Mouse (Mus musculus) liver, postnatal 0 days (tissue): ENCODE measurements around the gene Gm11037. TPM values are rescaled to one million over a fixed set of nuclear protein-coding genes. Genes with fewer than 3 reads are reported as not detected.

Source experiments
- ATAC-seq: fragments of 200-750 bp; cut with Nextera tagmentation; 2 replicates; pipeline ENCODE4 v1.8.0; 2017; ENCODE audit warnings: mild to moderate bottlenecking, moderate library complexity
- DNase-seq: peaks from one replicate; pipeline ENCODE4 v3.0.0-alpha.2; 2016
- H3K27ac ChIP-seq: fragments of 300-500 bp; sonication (generic); 2 replicates; pipeline ENCODE4 v1.5.1; 2014; ENCODE audit warnings: antibody characterized with exemption, moderate library complexity, mild to moderate bottlenecking, low read depth
- H3K27me3 ChIP-seq: fragments of 300-500 bp; sonication (generic); 2 replicates; pipeline ENCODE4 v1.6.1; 2014; ENCODE audit warnings: low read length, control low read depth, mixed read lengths; ENCODE audit not compliant: insufficient read depth
- H3K36me3 ChIP-seq: fragments of 300-500 bp; sonication (generic); replicated peaks from 2 replicates; pipeline ENCODE4 v1.6.1; 2014; ENCODE audit warnings: mild to moderate bottlenecking, control low read depth, low read length, moderate library complexity, mixed read lengths; ENCODE audit not compliant: insufficient read depth
- H3K4me1 ChIP-seq: fragments of 300-500 bp; sonication (generic); 2 replicates; pipeline ENCODE4 v1.6.1; 2014; ENCODE audit warnings: antibody characterized with exemption, mild to moderate bottlenecking, control low read depth; ENCODE audit not compliant: insufficient read depth
- H3K4me2 ChIP-seq: fragments of 300-500 bp; sonication (generic); 2 replicates; pipeline ENCODE4 v1.6.1; 2014; ENCODE audit warnings: low read depth, mild to moderate bottlenecking, low read length, moderate library complexity, mixed read lengths
- H3K4me3 ChIP-seq: fragments of 300-500 bp; sonication (generic); 2 replicates; pipeline ENCODE4 v1.5.1; 2014; ENCODE audit warnings: low read depth, low read length
- H3K9ac ChIP-seq: fragments of 300-500 bp; sonication (generic); replicated peaks from 2 replicates; pipeline ENCODE4 v1.6.1; 2014; ENCODE audit warnings: mild to moderate bottlenecking, moderate library complexity
- H3K9me3 ChIP-seq: fragments of 300-500 bp; sonication (generic); 2 replicates; pipeline ENCODE4 v1.6.1; 2016; ENCODE audit warnings: mild to moderate bottlenecking, control low read depth, low read length, mixed read lengths
- CTCF ChIP-seq: sonication (generic); IDR thresholded peaks from 2 replicates; pipeline ENCODE4 v1.5.1; 2016; ENCODE audit warnings: antibody characterized with exemption, low read depth
- EP300 ChIP-seq: IDR thresholded peaks from 2 replicates; pipeline ENCODE4 v1.6.1; 2016; ENCODE audit warnings: antibody characterized with exemption, low read depth, mild to moderate bottlenecking
- WGBS: fragments of 180-500 bp; shearing (Covaris S2); extraction: QIAGEN DNeasy Blood & Tissue Kit; methylation state at CpG from one replicate; pipeline ENCODE4 v1.1.7; 2014; ENCODE audit not compliant: insufficient replicate concordance; 5-methylcytosine and 5-hydroxymethylcytosine counted together
- polyA plus RNA-seq: library from polyadenylated mRNA; unstranded; fragments of >200 nt; fragmentation: Nextera tagmentation; extraction: Ambion mirVana; gene quantifications from 2 replicates; pipeline ENCODE4 v1.2.1, GENCODE M21; 2015

Gene Gm11037
- polyA plus RNA-seq, result not detected in 2 replicates

DNA sequence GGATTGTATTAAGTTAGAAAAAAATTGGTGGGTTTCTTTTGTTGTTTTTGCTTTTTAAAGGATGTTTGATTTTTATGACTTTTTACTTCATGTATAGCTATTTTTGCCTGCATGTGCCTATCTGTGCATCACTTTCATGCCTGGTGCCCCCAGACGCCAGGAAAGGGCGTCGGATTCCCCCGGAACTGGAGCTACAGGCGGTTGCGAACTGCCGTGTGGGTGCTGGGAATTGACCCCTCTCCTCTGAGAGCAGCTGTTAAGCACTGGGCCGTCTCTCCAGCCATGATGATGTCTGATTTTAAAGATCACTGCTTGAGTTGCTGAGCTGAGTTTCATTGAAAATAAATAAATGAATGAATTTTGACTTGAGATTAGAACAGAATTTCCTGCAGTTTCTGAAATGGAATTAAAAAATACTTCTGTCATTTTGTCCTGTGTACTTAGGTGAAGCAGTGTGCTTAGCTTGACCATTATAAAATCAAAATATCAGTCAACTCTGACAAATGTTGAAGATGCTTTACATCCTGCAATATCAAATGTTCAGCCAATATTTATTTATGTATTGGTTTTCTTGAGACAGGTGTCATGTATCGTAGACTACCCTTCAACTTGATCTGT lies at the start of gene Gm11037:
TSS of gene Gm11037 (plus strand) at position 568 of the 618 bp plus-strand sequence.
- H3K27me3 ChIP-seq, result no peaks in the 10 kb centered on the region
- peak within 1 kb of the TSS; percentile 22; the same call in 1 of the 2 replicates for H3K27ac ChIP-seq
- no peak for TF ChIP-seq EP300
- H3K4me1 ChIP-seq, result peaks cover 43% of the 10 kb centered on the region
- H3K9me3 ChIP-seq, result no peaks in the 10 kb centered on the region
- no peak within 1 kb of the TSS for H3K4me3 ChIP-seq
- no peaks in the 10 kb centered on the region for H3K36me3 ChIP-seq
- 82% methylated on average over 9 of the region's 9 CpGs for WGBS
- DNase-seq, result no peak
- H3K9ac ChIP-seq, result no peak within 1 kb of the TSS
- H3K4me2 ChIP-seq, result no peak within 1 kb of the TSS
- ATAC-seq, result no peak

DNA sequence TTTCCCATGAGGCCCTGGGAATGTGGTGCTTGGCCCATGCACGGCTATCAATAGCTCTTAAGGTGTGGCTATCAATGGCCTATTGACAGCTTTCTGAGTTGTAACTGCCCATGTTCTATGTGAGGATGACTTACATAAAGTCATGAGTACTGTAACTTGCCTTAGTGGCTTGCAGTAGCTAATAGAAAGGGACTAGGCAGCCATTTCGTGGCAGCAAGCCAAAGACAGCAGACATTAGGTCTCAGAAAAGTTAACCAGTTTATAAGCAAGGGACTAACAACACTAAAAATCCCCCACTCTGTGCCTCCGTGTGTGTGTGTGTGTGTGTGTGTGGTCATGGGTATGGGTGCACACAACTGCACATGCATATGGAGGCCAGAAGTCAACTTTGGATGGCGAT lies 49.1 kb upstream of the Gm11037 start:
- Histone ChIP-seq H3K9me3 (no peaks in the 10 kb centered on the region), H3K9ac (no peak overlapping the region), H3K36me3 (no peaks in the 10 kb centered on the region), H3K4me1 (peaks cover 11% of the 10 kb centered on the region), H3K27ac (no peak overlapping the region), H3K4me3 (no peak overlapping the region), H3K4me2 (no peak overlapping the region), H3K27me3 (no peaks in the 10 kb centered on the region)
- DNase-seq (no peak), ATAC-seq (no peak)
- no peak for TF ChIP-seq CTCF
- TF ChIP-seq EP300, result no peak
- 83% methylated on average over 4 of the region's 4 CpGs for WGBS

DNA sequence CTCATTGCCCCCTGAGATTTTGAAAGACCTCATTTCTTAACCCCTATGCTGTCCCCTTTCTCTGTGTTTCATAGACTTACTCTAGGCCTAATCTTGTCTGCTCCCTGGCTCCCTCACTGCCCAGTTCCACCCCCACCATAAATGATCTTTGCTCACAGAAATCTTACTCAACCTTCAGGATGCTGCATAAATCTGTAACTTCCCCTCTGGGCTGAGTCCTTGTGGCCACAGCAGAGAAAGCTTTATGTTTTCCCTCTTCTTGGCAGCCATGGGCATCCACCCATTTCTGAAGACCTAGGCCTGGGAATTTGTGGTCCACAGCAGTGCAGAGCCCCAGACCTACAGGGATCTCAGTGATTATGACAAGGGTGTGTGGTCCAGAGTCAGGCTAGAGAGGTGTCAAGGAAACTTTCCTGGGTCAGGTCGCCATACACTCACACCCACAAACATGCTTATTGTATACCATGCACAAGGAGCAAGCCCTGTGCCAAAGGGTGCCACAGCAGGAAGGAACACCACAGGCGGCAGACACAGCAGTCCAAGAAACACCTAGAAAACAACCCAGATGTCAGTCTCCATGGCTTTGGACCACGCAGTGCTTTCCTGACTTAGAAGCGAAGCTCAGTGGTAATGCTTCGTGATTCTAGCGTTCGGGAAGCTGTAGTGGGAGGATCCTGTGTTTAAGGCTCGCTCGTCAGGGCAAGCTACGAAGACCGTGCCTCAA lies 46.5 kb upstream of the Gm11037 start, which contains the start of gene Siglec1:
TSS of gene Siglec1 (minus strand) at position 99 of the 724 bp plus-strand sequence.
- DNase-seq (no peak), ATAC-seq (no peak; the same call in 1 of the 2 replicates)
- Histone ChIP-seq H3K27me3 (no peaks in the 10 kb centered on the region), H3K4me1 (peaks cover 17% of the 10 kb centered on the region), H3K27ac (peak within 1 kb of the TSS; percentile 60), H3K4me2 (peak within 1 kb of the TSS; percentile 1; the same call in 1 of the 2 replicates), H3K9me3 (no peaks in the 10 kb centered on the region), H3K36me3 (no peaks in the 10 kb centered on the region), H3K9ac (0 out of 2 replicates have a peak within 1 kb of the TSS, but pooled peaks have one; percentile 21), H3K4me3 (no peak within 1 kb of the TSS)
- TF ChIP-seq EP300 (no peak), CTCF (no peak)
- 56% methylated on average over 11 of the region's 11 CpGs for WGBS

DNA sequence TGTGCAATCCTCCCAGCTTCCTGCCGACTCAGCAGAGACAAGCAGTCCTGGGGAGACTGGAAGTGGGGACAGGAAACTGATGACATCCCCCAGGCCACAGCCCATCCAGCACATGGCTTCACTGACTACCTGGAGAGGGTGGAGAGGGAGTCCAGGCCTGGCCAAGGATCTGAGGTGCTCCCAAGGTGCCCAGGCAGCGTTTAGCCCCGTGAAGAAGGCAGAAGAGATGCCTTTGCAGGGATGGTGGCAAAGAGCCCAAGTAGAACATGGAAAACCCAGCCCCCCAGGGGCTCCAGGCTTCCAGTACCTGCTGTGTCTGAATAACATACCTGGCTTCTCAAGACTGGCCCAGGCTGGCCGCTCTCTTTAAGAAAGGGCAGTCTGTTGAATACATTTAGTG lies 44.7 kb upstream of the Gm11037 start:
- 65% methylated on average over 4 of the region's 4 CpGs for WGBS
- Histone ChIP-seq H3K27me3 (no peaks in the 10 kb centered on the region), H3K9me3 (no peaks in the 10 kb centered on the region), H3K27ac (peak overlapping the region; percentile 57), H3K9ac (no peak overlapping the region), H3K4me2 (no peak overlapping the region), H3K4me1 (peaks cover 17% of the 10 kb centered on the region), H3K36me3 (no peaks in the 10 kb centered on the region), H3K4me3 (no peak overlapping the region)
- TF ChIP-seq EP300, result no peak
- no peak for TF ChIP-seq CTCF
- DNase-seq, result no peak
- ATAC-seq, result no peak

DNA sequence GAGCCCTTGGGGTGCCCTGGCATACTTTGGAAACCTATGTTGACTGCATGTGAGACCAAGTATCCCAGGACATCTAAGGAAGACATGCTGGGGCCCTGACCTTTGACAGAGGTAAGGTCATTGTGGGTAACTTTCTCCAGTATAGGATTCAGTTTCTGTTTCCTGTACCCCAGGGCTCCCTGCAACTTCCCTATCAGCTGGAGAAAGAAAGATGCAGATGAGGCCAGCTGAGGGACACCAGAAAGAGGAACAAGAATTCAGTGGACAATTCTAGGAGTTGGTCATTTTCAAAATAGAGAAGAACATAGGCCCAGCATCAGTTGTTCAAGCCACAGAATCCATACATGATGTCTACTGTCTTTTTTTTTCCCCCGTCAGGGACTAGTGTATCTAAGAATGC lies 43.7 kb upstream of the Gm11037 start:
- Histone ChIP-seq H3K4me1 (peaks cover 18% of the 10 kb centered on the region), H3K27me3 (no peaks in the 10 kb centered on the region), H3K4me2 (no peak overlapping the region), H3K9ac (no peak overlapping the region), H3K9me3 (no peaks in the 10 kb centered on the region), H3K36me3 (no peaks in the 10 kb centered on the region), H3K27ac (peak overlapping the region; percentile 57), H3K4me3 (no peak overlapping the region)
- TF ChIP-seq EP300 (no peak), CTCF (no peak)
- DNase-seq (no peak), ATAC-seq (no peak)
- WGBS, result 52% methylated on average over 1 of the region's 1 CpGs

DNA sequence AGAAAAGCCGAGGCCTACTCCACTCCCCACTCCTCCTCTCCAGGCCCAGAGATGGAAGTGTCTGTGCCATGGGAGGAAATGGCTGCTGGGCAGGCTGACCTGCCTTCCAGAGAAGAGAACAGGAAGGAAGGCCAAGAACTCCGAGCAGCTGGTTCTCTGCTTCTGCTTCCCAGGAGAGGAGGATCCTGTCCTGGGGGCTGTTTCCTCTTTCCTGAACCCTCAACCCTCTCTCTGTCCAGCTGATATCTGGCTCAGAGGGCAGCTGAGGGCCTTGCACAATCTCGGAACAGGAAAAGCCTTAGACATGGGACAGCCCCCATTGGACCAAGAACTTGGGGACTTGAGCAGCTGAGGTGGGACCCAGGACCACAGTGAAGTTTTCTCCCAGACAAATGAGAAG lies 42.4 kb upstream of the Gm11037 start:
- ATAC-seq (peak; percentile 49), DNase-seq (no peak)
- H3K9ac ChIP-seq, result no peak overlapping the region
- H3K27ac ChIP-seq, result peak overlapping the region; percentile 48
- H3K4me2 ChIP-seq, result no peak overlapping the region
- 57% methylated on average over 3 of the region's 3 CpGs for WGBS
- H3K27me3 ChIP-seq, result no peaks in the 10 kb centered on the region
- no peak overlapping the region for H3K4me3 ChIP-seq
- H3K9me3 ChIP-seq, result no peaks in the 10 kb centered on the region
- H3K36me3 ChIP-seq, result no peaks in the 10 kb centered on the region
- H3K4me1 ChIP-seq, result peaks cover 25% of the 10 kb centered on the region
- TF ChIP-seq EP300 (peak; percentile 42; the same call in 1 of the 2 replicates), CTCF (no peak)
